Mouse (Mus musculus) MEL (cell line): ENCODE measurements around the gene Mpzl1.

ENCODE experiments used
- CHD1 ChIP-seq: IDR thresholded peaks from 2 replicates; pipeline ENCODE4 v1.6.1; 2012; ENCODE audit warnings: low read depth, mild to moderate bottlenecking, inconsistent platforms, low read length, improper control_type of control experiment
- CTCF ChIP-seq, 3 experiments: IDR thresholded peaks in 2 of 3; conservative IDR thresholded peaks in 1 of 3; 2 replicates each; pipeline ENCODE4 v1.5.1; 2011 to 2012; ENCODE audit warnings: low read length in 3 of 3, low read depth in 2 of 3, mild to moderate bottlenecking in 2 of 3, improper control_type of control experiment in 1 of 3, inconsistent platforms in 1 of 3, mixed read lengths in 1 of 3, moderate library complexity in 1 of 3; ENCODE audit not compliant: control insufficient read depth in 1 of 3, insufficient read depth in 1 of 3, poor library complexity in 1 of 3, severe bottlenecking in 1 of 3
- NRF1 ChIP-seq: IDR thresholded peaks from 2 replicates; pipeline ENCODE4 v1.6.1; 2014; ENCODE audit warnings: low read depth, mild to moderate bottlenecking, inconsistent platforms, low read length, improper control_type of control experiment, moderate library complexity; ENCODE audit not compliant: poor library complexity, insufficient read depth, severe bottlenecking
- POLR2A ChIP-seq, 2 experiments: IDR thresholded peaks; 2 replicates each; pipeline ENCODE4 v1.6.1; 2011 to 2012; ENCODE audit warnings: low read length in 2 of 2, mild to moderate bottlenecking in 2 of 2, control low read depth in 1 of 2, improper control_type of control experiment in 1 of 2, low read depth in 1 of 2, moderate library complexity in 1 of 2; ENCODE audit not compliant: control insufficient read depth in 1 of 2, insufficient read depth in 1 of 2, poor library complexity in 1 of 2
- RCOR1 ChIP-seq: IDR thresholded peaks from 2 replicates; pipeline ENCODE4 v1.6.1; 2012; ENCODE audit warnings: low read depth, mild to moderate bottlenecking, inconsistent platforms, low read length, improper control_type of control experiment

GRCm38 (mm10) chr1:165663277-165663676 lies 28.9 kb upstream of the Mpzl1 start:
- no peak for TF ChIP-seq POLR2A (IDR thresholded peaks at IDR 0.05; ENCODE audit: control insufficient read depth in 1 of 2, insufficient read depth in 1 of 2, low read depth in 1 of 2, low read length in 2 of 2, poor library complexity in 1 of 2)
- TF ChIP-seq CTCF (IDR thresholded peaks at IDR 0.05 in 2 of 3, conservative IDR thresholded peaks at IDR 0.05 in 1 of 3; ENCODE audit: control insufficient read depth in 1 of 3, insufficient read depth in 1 of 3, low read depth in 2 of 3, low read length in 3 of 3, poor library complexity in 1 of 3, severe bottlenecking in 1 of 3), result no peak
- no peak for TF ChIP-seq NRF1
- TF ChIP-seq RCOR1, result no peak
- no peak for TF ChIP-seq CHD1
